Mouse (Mus musculus): ENCODE data around the gene Cdk5rap2. TPM values are rescaled to one million over a fixed set of nuclear protein-coding genes. Genes with fewer than 3 reads are reported as not detected.

Cdk5rap2 gene
- polyA plus RNA-seq, 1 experiment: 7.9 TPM

DNA sequence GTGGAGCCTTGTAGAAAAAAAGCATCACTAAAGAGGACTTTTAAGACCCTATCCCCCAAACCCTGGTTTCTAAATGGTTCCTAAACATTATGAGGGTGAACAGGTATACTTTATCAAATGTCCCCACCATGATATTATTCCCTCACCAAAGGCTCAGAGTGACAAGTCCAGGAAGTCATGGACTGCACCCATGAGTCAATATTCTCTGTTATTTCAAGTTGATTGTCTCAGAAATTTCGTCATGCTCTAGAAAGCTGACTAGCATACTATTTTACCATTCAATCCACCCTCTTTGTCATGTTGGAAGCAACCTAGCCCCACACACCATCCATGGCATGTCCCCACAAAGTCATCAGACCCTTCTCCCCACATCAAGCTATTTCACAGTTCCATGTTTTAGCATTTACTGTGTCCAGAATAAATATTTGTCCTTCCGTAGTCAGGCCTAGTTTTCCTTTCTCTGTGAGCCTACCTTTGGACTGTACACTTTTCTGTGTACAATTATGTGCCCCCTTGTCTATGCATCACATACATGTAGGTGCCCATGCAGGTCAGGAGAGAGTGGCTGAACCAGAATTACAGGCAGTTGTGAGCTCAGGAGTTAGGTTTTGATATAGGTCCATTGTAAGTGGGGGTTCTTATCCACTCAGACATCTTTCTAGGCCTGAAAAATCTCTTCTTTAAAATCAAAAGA is 142.9 kb downstream of the Cdk5rap2 start:
- DNase-seq (ENCODE audit: extremely low spot score in 1 of 2, low spot score in 1 of 2): no peak

GRCm38 (mm10) chr4:70265248-70265647 is 145.0 kb downstream of the Cdk5rap2 start:
- DNase-seq (ENCODE audit: extremely low spot score in 1 of 2, low spot score in 1 of 2): peak in 1 of 2 experiments; percentile 63

DNA sequence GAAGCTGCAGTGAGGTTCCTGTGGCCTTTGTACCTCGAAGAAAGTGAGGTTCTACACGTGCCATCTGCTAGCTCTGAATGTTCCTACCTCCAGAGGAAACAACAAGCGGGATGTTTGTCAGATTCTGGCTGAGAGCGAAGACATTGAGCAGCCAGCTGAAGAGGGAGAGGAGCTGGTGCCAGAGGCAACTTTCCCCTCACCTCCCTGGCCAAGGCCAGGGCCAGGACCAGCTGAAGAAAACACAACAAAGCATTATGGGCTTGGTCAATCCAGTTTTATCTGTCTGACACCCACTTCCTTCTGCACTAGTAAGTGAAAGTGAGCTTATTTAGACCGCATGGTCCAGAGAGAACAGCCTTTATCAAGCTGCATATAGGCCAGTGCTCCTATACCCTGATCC is 147.4 kb downstream of the Cdk5rap2 start:
- no peak for DNase-seq (ENCODE audit: extremely low spot score in 1 of 2, low spot score in 1 of 2)

GRCm38 (mm10) chr4:70261315-70261714 is 148.9 kb downstream of the Cdk5rap2 start:
- no peak for DNase-seq (ENCODE audit: extremely low spot score in 1 of 2, low spot score in 1 of 2)

- no peak for DNase-seq (ENCODE audit: extremely low spot score in 1 of 2, low spot score in 1 of 2)
Observed at GRCm38 (mm10) chr4:70260419-70260807, 149.8 kb downstream of the Cdk5rap2 start.

- peak; percentile 33 to 50 for DNase-seq (ENCODE audit: extremely low spot score in 1 of 2, low spot score in 1 of 2)
Observed at GRCm38 (mm10) chr4:70259726-70260418, 150.4 kb downstream of the Cdk5rap2 start.

DNA sequence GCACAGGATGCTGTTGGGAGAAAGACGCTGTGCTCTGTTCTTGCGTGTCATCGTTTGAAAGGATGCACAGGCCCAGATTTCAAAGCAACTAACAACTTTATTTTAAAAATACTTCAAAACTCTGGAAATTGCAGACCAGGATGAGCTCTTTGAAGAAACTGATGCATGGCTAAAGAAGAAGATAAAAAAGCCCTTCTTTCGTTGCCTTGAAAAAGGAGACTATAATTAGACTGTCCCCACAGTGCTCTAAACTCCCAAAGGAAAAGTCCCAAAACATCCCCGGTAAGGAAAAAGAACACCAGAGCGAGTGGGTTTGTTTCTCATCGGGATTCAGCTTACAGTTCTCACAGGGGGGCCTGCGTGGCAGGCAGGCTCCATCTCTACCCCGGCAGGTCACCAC is 151.4 kb downstream of the Cdk5rap2 start:
- peak in 1 of 2 experiments; percentile 40 for DNase-seq (ENCODE audit: extremely low spot score in 1 of 2, low spot score in 1 of 2)

DNA sequence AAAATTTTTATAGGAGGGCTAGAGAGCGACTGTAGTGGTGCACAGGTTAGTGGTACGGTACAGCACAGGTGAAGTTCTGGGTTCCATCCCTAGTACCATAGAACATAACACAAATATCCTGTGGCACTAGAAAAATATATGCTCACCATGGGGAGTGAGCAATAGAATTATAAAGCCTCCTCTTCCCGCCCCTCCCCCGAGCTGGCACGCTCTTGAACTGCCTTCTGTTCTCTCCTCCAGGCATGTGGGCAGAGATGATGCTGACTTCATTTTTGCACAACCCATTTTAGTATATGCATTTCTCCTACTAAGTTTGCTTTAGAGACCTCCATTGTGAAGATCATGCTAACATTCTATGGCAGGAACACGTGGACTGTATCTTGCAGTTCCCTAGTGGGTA is 152.0 kb downstream of the Cdk5rap2 start:
- peak; percentile 79 to 89 for DNase-seq (ENCODE audit: extremely low spot score in 1 of 2, low spot score in 1 of 2)

GRCm38 (mm10) chr4:70251782-70252181 is 158.5 kb downstream of the Cdk5rap2 start:
- no peak for DNase-seq (ENCODE audit: extremely low spot score in 1 of 2, low spot score in 1 of 2)

- no peak for DNase-seq (ENCODE audit: extremely low spot score in 1 of 2, low spot score in 1 of 2)
Observed at GRCm38 (mm10) chr4:70245706-70246105, 164.5 kb downstream of the Cdk5rap2 start.

DNA sequence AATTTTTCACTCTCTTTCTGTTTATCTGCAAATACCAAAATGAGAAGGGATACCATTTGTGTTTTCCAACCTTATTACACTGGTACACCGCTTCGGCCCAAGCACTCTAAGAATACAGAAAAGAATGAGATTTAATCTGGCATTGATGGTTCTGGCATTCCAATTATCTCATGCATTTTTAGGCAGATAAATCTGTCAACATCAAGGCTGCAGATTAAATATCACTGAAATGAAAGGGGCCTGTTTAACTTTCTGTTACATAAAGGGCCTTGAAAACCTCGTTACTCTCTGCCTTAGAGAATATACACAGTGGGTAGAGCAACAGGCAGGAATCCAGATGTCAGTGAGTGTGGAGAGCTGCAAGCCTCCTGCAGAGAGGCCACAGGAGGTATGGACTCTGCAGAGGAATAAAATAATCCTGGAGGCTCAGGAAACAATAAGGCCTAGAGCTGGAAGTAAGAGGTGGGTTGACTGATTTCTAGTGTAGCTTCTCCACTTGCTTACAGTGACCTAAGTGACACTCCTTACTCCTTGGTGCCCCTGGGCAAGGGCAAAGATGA is 166.6 kb downstream of the Cdk5rap2 start:
- no peak for DNase-seq (ENCODE audit: extremely low spot score in 1 of 2, low spot score in 1 of 2)

DNA sequence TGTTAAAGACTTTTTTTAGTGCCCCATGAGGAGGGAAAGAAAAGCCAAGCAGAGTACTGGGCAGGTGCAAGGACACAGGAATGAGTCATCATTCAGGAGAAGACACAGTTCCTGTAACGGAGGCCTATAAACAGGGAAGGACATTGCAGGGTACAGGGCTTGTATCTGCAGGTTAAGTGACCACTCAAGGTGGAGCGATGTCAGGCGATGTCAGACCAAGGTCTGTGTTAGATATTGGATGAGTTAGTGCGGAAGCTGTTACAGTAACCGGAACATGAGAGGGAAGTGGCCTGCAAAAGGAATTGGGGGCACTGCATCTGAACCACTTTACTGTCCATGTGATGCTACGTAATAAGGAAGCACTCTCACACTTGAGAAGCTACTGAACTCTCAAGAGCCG is 170.5 kb downstream of the Cdk5rap2 start:
- DNase-seq (ENCODE audit: extremely low spot score in 1 of 2, low spot score in 1 of 2): no peak

- no peak for DNase-seq (ENCODE audit: extremely low spot score in 1 of 2, low spot score in 1 of 2)
Observed at GRCm38 (mm10) chr4:70238862-70239261, 171.4 kb downstream of the Cdk5rap2 start.

GRCm38 (mm10) chr4:70232383-70232782 is 177.9 kb downstream of the Cdk5rap2 start:
- DNase-seq (ENCODE audit: extremely low spot score in 1 of 2, low spot score in 1 of 2): no peak

DNA sequence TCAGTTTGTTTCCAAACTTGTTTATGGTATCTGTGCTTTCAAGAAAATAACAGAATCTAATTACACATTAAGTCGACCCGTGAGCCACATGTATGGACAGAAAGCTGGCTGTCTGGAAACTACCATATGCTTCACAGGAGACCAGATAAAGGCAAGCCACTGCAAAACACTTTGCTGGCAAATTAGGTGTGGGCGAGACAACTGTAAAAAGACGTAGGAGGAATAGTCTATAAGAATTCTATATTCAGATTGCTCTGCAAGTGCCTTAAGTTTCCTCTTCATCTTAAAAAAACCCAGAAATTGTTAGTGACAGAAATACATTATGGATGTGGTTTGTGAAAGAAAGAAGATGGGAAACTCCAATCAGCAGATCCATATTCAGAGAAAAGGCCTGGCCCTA is 180.4 kb downstream of the Cdk5rap2 start:
- DNase-seq (ENCODE audit: extremely low spot score in 1 of 2, low spot score in 1 of 2): peak; percentile 81 to 83

DNA sequence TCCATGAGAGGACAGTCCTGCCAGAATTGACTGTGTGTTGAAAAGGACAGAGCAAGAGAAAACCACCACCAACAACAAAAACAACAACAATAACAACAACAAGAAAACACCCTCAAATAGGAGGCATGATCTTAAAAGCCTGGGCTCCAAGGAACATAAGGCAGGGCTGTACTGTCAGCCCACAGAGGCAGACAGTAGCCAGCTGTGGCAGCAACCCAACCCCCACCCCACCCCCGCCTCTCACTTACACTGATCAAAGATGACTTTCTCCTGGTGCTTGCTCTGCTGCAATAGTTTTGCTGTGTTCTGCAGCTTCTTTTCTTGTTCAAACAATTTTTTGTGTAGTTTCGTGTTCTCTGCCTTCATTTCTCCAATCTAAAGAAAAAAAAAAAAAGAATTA is 181.9 kb downstream of the Cdk5rap2 start:
- no peak for DNase-seq (ENCODE audit: extremely low spot score in 1 of 2, low spot score in 1 of 2)

DNA sequence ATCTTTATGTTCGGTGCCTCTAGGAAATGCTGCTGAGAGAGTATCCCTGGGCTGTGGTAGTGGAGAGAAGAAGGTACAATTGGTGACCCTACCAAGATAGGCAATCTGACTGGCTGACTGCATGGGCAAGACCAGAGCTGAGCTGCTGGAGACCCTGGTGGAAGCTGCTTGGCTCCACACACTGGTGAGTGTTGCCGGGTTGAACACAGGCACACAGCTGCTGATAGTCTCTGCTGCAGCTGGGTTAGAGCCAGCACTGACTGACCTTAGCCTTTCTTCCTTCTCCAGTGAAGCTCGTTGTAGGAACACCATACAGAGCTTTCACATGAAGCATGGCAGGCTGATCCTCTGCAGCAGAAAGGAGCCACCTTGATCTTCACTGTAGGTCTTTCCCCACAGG is 182.6 kb downstream of the Cdk5rap2 start:
- DNase-seq (ENCODE audit: extremely low spot score in 1 of 2, low spot score in 1 of 2): no peak

GRCm38 (mm10) chr4:70224503-70224902 is 185.7 kb downstream of the Cdk5rap2 start:
- no peak for DNase-seq (ENCODE audit: extremely low spot score in 1 of 2, low spot score in 1 of 2)

DNA sequence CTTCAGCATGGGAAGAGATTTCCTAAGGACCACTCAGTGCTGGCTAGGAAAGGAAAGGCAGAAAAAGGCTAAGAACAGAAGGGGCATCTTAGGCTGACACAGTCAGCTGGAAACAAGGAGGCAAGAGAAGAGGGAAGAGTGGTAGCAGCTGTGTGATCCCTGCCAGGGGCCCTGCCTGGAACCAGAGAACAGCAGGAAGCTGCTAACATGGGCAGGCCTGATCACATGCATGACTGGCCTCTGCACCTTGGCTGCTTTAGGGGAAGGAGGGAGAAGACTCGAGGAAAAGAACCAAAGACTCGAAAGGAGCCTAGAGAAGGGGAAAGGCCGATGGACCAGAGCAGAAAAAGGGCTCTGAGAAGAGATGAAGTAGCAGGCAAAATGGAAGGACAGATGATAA is 188.4 kb downstream of the Cdk5rap2 start:
- DNase-seq (ENCODE audit: extremely low spot score in 1 of 2, low spot score in 1 of 2): no peak

GRCm38 (mm10) chr4:70221370-70221769 is 188.9 kb downstream of the Cdk5rap2 start:
- no peak for DNase-seq (ENCODE audit: extremely low spot score in 1 of 2, low spot score in 1 of 2)

DNA sequence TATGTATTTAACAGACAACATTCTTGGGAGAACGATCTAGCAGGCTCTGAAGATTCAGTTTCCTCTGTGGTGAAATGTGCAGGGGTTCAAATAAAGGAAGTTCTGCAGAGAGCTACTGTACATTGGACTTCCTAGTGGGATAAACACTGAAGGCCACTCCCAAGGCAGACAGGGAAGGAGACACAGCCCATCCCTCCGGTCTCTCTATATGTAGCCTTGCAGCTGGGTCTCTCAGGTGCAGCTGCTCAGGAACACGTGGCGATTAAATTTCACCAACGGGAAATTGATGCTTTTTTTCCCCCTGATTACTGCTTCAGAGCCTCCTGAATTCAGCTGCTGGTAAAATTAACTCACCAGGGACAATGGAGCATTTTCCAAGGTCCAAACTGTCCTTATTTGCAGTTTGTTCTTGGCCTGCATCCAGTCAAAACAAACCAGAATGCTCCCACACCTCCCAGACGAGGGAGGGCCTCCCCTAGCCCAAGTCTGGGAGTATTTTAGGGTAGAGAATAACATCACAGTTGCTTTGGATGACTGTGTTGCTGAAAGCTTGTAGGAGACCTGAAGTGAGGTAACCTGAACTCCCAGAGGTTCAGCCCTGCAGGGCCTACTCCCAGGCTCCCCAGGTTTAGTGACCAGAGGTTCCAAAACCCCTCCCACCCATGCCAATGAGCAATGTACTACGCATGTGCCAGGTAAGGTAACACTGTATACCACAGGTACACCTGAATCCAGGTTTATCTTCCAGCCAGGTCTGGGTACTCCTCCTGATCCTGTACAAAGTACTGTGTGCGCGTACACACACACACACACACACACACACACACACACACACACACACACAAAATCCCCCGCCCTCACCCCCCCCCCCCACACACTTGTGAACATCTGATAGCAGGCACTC is 189.7 kb downstream of the Cdk5rap2 start:
- peak in 1 of 2 experiments; percentile 46 for DNase-seq (ENCODE audit: extremely low spot score in 1 of 2, low spot score in 1 of 2)
